Mouse (Mus musculus) left cerebral cortex, postnatal 25 days (tissue): Measurements from ENCODE around the gene Timm50. TPM values are rescaled to one million over a fixed set of nuclear protein-coding genes. Genes with fewer than 3 reads are reported as not detected.

Source experiments
- DNase-seq, 2 experiments: peaks; one replicate each; pipeline ENCODE4 v3.0.0; 2022; ENCODE audit warnings: low spot score in 2 of 2, mixed read lengths in 1 of 2
- intact Hi-C: fragments of 180-260 bp; cut with DNase I; formaldehyde crosslinking; loops from one replicate; pipeline ENCODE4 v1.15.1; 2025
- total RNA-seq, 2 experiments: library from RNA; stranded (reverse); gene quantifications; 2 replicates each; pipeline ENCODE4 v1.2.3; 2021

Gene Timm50
- total RNA-seq, 2 experiments from 2014 or later = 39.0 to 40.8 TPM

DNA sequence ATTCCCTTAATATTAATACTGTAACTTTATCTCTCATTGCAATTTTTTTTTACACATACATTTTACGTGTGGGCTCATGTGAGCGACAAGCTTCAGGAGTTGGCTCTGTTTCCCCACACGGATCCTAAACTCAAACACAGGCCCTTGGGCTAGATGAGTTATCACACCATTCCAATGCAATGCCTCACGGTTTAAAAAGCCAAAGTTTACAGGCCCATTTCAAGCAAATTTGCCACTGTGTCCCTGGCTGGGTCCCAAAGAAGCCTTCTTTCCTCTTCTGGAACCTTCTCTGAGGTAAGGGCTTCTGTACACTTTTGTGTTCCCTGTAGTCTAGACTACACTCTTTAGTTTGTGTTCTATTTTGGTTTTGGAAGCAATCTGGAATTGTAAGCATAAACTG is 22.7 kb upstream of the Timm50 start:
- intact Hi-C loops = no loop called here
- no peak for DNase-seq

DNA sequence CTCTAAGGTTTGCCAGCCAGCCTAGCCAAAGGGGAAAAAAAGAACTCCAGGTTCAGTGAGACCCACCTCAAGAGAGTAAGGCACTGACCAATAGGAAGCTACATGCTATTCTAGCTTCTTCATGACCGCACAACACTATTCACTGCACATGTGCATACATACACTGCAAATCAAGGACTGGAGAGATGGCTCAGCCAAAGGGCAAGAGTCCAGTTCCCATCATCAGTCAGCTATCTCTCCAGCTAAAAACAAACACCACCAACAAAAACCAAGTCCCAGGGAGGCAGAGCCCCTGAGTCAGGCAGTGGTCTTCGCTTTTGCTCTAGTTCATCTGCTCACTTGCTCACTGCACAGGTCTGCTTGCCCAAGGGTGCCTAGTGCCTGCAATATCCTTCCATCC is 16.4 kb upstream of the Timm50 start:
- DNase-seq = no peak
- intact Hi-C loops = no loop called here

DNA sequence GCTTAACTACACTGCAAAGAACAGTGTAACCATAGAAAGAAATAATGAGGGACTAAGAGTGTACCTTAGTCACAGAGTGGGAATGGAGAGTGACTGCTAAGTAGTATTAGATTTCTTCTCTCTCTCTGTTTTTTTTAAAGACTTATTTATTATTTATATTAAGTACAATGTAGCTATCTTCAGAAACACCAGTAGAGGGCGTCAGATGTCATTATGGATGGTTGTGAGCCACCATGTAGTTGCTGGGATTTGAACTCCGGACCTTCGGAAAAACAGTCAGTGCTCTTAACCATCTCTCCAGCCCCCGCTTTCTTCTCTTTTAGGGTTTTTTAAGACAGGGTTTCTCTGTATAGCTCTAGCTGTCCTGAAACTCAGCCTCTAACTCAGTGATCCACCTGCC is 14.6 kb upstream of the Timm50 start:
- intact Hi-C loops = no loop called here
- DNase-seq = no peak

DNA sequence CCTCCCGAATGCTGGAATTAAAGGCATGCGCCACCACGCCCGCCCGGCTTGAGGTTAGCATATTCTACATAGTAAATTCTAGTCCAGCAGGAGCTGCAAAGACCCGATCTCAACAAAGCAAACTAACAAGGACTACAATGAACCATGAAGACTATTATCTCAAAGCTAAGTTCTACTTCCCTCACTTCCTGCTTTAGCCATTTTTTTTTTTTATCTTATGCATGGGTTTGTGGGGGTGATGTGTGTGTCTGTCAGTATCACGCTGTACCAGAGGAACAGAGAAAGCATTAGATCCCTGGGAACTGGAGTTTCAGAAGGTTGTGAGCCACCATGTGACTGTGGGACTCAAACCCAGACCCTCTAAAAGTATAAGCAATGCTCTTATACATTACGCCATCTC is 13.4 kb upstream of the Timm50 start:
- intact Hi-C loops = no loop called here
- DNase-seq = no peak

DNA sequence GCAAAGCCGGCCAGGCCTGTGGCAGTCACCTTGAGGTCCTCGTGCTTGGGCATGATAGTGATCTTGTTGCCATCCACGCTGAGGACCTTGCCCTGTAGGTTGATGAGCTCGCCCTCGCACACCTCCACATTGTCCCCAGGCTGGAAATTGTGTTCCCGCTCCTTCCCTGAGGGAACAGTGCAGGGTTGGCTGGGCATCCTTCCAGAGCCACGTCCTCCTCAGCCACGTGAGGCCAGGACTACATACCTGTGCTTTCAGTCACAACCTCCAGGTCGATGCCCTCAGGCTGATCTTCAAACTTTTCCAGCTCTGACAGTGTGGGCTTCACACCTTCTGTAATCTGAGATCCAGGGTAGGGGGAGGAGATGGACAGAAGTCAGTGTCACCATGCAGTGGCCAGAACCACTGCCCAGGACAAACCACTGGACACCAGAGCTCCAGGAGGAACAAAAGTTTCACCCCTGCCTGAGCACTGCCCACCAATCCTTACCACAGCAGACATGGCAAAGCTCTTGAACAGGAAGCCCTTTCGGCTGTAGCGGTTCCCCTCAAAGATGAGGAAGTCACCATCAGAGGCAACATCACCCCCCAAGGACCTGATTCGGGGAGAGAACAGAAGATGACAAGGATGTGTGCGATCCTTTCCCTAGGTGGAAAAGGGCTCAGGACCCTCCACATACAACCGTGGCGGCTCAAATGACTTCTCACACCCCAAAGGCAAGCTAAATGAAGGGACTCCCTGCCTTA is 10.3 kb upstream of the Timm50 start:
- intact Hi-C loops = no loop called here
- DNase-seq = no peak

DNA sequence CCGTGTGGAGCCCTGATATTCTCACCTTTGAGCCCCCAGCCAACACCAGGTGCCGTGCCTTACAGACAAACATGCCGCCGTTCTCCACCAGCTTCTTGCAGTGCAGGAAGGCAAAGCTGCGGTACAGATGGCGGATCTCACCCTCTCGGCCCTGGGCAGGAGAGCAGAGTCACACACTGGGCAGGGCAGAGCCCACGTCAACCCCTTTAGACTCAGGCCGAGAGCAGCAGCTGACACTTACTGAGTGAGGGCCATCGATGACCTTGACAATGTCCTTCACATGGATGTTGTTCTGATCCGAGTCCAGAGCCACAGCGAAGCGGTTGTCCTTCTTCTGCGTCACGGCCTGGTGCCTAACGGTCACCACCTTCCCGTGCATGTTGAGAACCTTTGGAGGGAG is 6.8 kb upstream of the Timm50 start:
- DNase-seq = no peak
- intact Hi-C loops = no loop called here

DNA sequence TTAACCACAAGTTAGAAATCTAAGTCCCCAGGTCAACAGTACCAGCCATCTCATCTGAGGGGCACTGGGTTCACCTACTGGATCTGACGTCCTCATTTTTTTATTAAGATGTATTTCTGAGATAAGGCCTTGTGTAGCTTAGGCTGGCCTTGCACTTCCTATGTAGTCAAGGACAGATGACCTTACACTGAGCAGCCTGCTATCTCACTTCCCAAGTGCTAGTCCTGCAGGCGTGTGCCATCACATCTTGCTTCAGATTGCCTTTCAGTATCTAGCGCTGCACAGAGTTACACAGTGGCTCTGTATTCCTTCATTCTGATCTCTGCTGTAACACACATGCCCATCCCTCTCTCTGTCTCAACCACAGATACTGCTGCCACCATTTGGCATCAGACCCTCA is 6.2 kb upstream of the Timm50 start:
- intact Hi-C loops = no loop called here
- no peak for DNase-seq

DNA sequence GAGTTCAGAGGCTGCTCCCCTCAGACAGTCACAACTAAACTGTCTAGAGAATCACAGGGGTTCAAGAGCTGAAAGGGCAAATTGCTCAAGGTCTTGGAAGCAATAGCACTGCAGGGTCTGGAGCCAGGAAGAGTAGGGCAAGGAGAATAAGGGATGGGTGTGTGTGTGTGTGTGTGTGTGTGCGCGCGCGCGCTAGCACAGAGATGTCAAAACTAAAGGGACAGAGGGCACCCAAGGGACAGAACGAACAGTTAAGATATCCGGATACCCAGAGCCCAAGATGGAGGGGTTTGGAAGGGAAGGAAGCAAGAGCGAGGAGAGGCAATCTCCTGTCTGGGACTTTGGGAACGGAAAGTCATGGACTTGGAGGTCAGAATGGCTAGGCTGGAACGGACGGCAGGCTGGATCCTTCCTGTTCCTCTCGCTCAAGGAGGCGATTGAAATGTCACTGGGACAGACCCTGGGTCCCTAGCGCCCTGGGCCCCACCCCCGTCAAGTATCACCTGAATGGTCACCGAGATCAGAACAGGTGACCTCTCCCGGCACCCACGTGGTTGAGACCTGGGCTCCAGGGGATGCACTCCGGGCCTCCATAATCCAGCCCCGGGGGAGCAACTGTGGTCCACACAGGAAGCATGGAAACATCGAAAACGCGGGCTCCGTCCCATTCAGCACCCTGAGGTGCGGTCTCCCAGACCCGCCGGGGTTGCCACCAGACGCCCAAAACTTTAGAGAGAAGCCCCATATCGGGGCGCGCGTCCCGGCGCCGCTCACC is 534 bp downstream of the Timm50 start:
- intact Hi-C loops = loop anchor here (5.0 kb wide), 1 partner anchor 76 kb away; no protein-coding TSS in a partner anchor
- DNase-seq = no peak

DNA sequence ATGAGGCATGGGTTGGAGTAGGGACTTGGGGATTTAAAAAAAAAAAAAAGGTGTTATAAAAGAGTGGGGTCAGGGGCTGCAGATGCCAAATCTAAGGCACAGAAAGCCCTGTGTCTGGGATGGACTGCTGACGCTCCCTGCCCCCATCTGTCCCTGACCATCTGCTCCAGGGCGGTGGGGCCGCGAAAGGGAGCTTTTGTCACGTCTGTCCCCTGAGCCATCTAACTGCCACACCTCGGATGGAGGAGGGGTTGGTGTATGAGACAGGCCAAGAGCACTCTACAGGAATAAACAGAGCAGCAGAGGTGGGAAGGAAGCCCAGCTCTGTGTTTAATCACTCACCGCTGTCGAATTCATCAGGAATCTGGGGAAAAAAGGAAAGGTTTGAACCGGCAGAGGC is 2.1 kb downstream of the Timm50 start:
- DNase-seq = no peak
- intact Hi-C loops = loop anchor here (5.0 kb wide), 1 partner anchor 78 kb away; no protein-coding TSS in a partner anchor

DNA sequence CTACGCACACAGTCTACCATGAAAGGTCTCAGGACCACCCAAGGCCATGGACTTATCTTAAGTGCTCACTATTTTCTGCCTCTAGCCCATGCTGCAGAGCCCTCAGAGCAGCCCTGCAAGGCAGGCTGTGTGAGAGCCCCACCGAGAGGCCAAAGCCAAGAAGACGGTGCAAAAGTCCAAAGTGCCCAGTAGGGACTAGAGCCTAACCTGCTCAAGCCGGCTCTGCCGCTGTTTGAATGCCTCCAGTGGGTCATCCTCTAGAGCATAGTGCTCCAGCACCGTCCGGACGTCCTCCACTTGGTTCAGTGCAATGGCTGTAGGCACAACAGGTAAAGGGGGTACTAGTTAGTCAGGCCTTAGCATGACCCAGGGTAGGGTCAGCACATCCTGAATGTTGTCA is 5.7 kb downstream of the Timm50 start:
- no peak for DNase-seq
- intact Hi-C loops = no loop called here

DNA sequence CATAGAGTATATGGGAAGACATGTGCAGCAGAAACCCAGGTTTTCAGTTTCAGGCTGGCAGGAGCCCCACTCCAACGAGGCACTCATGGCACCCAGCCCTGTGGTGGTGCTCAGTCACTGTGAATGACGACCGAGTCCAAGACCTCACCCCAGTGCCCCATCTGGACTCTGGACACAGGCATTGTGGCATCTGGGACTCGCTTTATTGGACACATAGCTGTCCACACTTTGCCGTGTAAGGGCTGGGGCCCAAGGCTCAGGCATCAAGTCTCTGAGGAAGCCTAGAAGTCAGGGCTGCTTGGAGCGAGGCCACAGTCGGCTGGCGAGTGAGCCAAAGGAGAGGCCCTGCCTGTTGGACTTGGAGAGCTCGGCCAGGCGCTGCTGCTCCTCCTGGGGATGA is 6.2 kb downstream of the Timm50 start:
- intact Hi-C loops = no loop called here

DNA sequence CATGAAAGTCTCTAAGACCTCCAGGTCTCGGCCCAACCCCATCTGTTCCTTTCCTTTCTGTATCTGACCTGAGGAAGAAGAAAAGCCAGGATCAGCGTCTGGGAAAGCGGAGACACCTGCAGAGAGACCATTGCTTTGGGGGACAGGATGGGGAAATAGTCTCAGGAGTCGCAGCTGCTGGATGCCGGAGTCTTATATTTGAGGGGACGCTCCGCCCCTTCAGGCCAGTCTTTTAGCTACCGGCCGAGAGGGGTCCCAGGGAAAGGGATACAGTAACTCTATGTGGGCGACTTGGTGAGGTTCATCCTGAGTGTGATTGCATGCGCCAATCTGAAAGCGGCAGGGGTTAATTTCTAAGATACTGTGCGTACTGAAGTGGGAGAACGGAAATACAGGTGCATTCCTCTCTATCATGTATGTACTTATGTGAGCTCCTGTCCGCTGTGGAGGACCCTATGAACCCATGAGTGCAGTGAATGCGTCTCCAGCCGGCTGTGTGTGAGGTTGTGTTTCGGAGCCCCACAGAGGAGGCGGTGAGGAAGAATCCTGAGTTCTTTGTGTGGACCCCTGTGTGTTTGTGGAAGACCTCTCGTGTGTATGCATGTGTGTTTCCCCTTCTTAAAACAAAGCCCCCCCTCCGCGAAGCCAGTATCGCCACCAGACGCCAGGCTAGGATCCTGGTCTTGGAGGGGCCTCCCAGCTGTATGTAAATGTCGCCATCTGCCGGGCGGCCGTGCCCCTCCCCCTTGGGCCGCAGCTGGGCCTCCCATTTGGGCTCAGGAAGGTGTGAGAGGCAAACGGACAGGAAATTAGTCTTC is 10.0 kb downstream of the Timm50 start, which contains the start of gene Dll3:
TSS of gene Dll3 (minus strand) at position 623 of the 818 bp plus-strand sequence.
- DNase-seq = peak; percentile 35 to 44
- intact Hi-C loops = no loop called here

More for the DNA sequence above, 6.2 kb downstream of the Timm50 start:
- DNase-seq = no peak

DNA sequence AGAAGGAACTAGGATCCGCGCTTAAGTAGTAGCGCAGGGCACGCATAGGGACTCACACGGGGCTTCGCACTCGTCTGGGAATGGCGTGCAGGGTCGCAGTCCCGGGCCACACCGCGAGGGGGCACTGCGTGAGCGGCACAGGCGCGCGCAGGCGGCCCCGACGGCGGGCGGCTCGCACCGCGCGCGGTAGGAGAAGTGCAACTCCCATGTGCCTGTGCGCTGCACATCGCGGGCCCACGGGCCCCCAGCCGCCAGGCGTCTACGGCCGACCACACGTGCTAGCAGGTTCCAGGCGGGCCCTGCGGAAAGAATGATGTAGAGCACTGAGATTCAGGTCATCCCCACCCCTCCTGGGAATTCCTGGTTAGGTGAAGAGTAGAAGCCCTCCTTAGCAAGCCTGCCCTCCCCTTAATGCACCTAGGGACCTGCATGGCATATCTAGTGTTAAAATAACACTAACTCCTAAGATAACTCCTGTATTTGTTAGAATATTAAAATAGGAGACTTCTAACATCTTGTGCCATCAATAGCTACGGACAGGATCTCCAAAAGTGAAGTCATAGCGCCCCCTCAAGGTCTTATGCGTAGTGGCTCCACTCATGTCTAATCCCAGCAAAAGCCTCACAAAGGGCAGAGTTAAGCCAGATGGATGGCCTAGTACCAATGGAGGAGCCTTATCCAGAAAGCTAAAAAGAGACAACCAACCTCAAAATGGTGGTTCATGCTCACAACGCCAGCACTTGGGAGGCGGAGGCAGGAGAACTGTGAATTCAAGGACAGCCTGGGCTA is 12.8 kb downstream of the Timm50 start:
- intact Hi-C loops = loop anchor here (2.0 to 5.0 kb wide), 2 partner anchors 150 to 247 kb away; partner anchors contain the start of gene Psmc4
- peak; percentile 38 to 50 for DNase-seq

DNA sequence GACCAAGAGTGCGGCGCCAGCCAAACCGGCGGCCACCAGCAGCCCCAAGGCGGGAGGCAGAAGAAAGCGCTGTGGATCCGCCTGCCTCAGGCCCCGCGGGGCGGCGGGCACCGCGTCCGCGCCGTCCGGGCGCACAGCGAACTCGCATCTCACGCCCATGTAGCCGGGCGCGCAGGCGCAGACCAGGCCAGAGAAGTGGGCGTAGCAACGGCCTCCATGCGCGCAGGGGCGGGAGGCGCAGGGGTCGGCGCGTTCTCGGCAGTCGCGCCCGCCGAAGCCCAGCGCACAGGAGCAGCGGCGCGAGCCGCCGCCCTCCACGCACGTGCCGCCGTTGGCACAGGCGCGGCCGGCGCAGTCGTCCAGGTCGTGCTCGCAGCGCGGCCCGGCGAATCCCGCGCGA is 17.4 kb downstream of the Timm50 start:
- peak; percentile 70 to 75 for DNase-seq
- intact Hi-C loops = no loop called here

DNA sequence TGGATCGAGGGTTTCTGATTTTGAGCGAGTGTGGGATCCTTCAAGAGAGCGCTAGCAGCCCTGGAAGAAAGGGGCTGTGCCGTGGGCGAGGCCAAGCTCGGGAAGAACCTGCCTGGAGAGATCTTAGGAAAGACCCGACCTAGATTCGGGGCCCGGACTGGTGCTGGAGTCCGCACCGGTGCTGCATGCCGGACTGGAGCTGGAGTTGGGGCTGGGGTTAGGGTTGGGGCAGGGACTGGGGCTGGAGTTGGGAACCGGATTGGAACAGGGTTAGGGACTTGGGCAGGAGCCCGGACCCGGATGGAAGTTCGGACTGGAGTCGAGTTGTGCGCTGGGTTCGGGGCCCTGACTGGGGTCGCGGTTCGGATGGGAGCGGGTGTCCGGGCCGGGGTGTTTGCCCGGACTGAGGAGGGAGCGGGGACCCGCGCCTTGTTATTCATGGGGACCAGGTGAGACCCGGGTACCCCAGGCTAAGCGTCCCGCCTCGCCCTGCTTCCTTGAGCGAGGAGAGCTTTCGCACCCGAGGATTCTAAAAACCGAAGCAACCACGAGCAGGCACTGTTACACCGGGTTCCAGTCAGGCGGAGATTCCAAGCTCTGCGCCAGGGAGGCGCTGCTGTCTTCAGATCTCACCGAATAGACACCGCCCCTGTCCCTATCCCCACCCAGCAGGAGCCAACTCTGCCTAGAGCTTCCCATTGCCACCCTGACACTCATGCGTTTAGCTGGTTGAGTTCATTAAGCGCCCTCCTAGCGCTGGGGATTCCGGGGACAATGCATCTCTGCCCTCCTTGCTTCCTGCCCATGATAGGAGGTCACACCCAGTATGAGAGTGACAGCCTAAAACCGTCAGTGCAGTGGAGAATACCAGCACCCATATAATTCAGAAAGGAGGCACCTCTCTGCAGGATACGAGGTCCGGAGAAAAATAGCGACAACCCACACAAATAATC is 21.0 kb downstream of the Timm50 start, which contains the start of gene Selenov:
TSS of gene Selenov (minus strand) at position 549 of the 953 bp plus-strand sequence.
- DNase-seq = peak; percentile 44 to 61
- intact Hi-C loops = no loop called here

DNA sequence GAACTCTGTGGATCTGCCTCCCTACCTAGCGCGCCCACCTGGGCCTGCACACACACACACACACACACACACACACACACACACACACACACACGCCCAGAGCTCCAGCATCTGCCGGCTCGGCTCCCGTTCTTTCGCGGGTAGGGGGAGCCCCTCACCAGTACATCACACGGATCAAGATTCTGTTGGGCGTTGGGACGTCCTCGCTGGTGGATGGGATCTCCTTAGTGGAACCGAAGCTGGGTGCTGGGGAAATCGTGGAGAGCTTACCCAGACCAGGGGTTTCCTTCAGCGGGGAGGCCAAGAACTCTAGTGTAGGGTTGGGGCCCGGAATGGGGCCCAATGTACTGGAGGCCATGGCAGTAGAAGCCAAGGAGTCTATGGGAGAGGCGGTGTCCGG is 21.7 kb downstream of the Timm50 start:
- no peak for DNase-seq
- intact Hi-C loops = no loop called here

DNA sequence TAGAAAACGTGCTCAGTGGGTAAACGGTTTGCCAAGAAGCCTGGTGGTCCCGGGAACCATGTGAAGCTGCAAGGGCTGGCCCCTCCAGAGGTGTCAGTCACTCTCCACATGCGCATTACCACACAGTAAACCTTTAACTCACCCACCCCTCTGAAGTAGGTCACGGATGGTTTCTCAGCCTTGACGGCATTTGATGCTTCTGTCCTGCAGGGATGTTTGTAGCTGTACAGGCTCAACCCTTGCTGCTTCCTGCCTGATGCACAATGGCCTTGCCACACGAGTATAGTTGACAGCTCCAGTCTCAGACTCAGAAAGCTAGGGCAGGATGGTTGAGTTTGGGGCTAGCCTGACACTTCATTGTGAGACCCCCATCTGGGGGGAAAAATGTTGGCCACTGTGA is 31.2 kb downstream of the Timm50 start:
- intact Hi-C loops = no loop called here
- DNase-seq = no peak

DNA sequence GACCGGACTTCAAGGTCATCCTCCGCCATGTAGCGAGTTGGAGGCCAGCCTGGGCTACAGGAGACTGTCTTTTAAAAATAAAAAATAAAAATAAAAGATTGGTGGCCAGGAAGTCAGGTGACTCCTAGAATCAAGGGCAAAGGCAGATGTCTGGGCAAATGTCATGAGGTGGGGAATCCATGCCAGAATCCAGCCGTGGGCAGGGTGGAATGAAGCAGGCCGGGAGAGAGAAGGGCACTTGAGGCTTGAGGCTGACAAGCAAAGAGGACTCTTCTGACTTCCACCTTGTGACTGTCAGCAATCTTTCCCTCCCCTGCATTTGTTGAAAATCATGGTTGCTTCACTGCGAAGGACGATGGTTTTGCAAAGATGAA is 33.6 kb downstream of the Timm50 start:
- no peak for DNase-seq
- intact Hi-C loops = no loop called here
